Mouse (Mus musculus): ENCODE measurements at regions not wholly inside any gene's neighbourhood (a gene's known extent, or its start where the extent isn't known, plus 50 kb on each side); places are given as distances from the start of the nearest gene placed in this dataset.

DNA sequence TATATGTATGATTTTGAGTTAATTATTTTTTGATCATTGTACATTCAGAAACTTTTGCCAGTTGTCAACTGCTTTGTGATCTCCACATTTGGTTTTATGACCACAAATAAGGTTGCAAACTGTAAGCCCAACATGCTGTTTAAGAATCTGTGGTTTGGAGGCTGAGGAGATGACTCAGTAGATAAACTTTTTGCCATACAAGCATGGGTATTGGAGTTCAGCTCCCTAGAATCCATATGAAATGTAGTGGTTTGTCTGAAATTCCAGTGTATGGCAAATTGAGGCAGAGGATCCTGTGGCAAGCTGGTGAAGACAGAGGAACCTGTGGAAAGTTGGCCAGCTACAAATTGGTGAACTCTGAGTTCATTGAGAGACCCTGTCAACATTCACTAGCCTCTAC lies 234.6 kb upstream of the Tbc1d5 start:
- no peak for ATAC-seq (replicated peaks; ENCODE audit: insufficient number of reproducible peaks, low FRiP score, low TSS enrichment, poor library complexity, severe bottlenecking)

DNA sequence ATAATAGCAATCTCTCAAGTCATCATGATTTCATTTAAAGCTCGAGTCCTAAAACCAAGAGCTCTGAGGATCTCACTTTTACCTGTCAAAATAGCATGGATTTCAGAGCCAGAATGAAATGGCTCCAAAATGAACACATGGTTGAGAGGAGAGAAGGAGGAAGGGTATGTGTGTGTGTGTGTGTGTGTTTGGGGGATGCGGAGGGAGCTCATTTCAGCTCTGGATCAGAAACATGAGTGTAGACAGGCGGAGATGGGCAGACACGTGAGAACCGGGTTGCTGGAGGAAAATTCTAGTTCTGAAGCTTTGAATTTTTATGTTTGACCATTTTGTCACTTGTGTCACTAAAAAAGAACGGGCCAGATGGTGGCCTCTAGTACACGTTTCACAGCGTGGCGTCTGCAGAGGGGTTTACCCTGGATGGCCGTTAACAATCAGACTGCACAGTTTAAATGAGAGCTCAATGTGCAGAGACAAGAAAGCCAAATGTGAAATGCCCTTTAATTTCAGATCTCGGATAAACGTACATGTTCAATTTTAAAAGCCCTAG lies 232.5 kb upstream of the Tbc1d5 start:
- ATAC-seq (replicated peaks; ENCODE audit: insufficient number of reproducible peaks, low FRiP score, low TSS enrichment, poor library complexity, severe bottlenecking), result no peak

DNA sequence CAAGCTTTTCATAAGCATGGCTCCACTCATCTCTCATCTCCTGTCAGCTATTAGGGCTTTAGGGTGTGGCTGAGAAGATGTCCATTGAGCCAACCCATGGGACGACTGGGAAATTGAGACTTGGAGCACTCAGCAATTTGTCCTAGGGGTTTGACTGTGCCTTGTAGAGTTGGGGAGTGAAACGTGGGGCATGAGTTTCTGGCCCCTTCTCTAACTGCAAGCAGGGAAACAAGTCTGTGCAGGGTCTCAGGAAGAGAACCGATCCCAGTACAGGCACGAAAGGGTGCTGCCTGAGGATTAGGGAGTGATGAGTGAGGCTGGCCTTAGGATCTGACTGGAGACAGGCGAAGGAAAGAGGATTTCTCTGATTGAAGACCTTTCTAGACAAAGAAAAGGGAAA lies 229.7 kb upstream of the Tbc1d5 start:
- no peak for ATAC-seq (replicated peaks; ENCODE audit: insufficient number of reproducible peaks, low FRiP score, low TSS enrichment, poor library complexity, severe bottlenecking)

DNA sequence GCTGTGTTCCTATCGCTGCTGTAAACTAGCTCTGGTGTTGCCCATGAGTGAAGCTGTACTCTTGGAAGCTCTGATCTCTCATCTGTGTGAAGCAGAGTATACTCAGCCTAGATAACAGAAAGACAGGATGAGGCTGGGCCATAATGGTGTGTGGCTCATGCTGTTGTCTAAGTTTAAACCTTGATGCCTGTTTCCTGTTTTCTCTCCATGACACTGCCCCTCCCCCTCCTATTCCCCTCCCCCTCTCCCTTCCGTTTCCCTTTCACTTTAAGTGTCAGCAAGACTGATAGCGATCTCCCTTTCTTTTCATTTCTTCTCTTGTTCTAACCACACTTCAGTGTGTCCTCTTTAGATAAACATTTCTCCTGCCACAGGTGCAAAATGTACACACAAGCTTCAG lies 229.2 kb upstream of the Tbc1d5 start:
- ATAC-seq (replicated peaks; ENCODE audit: insufficient number of reproducible peaks, low FRiP score, low TSS enrichment, poor library complexity, severe bottlenecking), result peak; percentile 45

DNA sequence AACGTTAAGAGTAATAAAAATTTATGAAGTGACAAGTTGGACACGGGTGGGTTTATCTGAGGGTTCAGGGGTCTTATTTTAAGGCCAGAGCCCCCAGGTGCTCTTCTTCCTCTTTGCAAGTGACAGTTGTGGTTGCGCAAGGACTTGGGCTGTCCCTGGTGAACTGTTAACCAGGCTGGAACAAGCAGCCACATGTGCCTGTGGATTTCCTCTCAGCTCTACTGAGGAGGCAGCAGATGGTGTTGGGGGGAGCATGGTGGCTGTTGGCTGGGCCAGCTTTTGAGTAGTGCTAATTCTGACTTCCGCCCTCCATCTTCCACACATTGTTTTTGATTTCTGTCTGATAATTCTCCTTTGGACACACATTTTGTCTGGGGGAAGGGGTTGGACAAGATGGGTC lies 227.9 kb upstream of the Tbc1d5 start:
- 0 out of 2 replicates have a peak, but pooled peaks have one; percentile 41 for ATAC-seq (replicated peaks; ENCODE audit: insufficient number of reproducible peaks, low FRiP score, low TSS enrichment, poor library complexity, severe bottlenecking)

DNA sequence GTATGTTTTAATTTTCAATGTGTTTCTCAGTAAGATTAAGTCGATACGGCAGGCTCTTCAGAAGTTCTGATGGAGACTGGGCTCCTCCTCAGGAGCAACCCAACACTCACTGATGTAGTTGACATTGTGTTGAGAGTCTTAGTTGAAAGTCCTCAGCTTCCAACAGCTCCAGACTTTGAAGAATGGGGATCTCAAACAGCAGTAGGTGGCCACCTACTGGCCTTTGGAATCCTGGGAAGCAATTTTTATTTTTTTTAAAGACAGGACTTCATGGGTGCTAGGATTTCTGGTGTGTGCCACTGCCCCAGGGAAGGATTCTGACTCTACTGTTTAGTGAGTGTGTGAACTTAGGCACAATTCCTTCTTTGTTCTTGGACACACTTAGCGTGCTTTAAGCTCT lies 225.9 kb upstream of the Tbc1d5 start:
- no peak for ATAC-seq (replicated peaks; ENCODE audit: insufficient number of reproducible peaks, low FRiP score, low TSS enrichment, poor library complexity, severe bottlenecking)

DNA sequence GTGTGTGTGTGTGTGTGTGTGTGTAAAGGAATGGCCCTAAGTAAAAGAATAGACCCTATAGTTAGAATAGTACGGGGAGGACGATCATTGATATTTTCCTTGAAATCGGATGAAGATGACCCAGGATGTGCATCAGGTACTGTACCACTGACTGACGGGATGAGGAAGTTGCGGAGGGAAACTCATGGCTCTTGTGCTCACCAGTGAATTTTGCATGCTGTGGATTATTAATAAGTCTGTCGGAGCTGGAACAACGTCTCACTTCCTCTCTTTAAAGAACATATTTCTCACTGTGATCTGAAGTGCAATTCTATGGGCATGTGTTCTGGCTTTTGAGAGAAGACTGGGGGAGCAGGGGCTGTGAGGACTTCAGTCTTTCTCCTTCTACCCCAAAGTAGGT lies 218.8 kb upstream of the Tbc1d5 start:
- ATAC-seq (replicated peaks; ENCODE audit: insufficient number of reproducible peaks, low FRiP score, low TSS enrichment, poor library complexity, severe bottlenecking), result no peak

DNA sequence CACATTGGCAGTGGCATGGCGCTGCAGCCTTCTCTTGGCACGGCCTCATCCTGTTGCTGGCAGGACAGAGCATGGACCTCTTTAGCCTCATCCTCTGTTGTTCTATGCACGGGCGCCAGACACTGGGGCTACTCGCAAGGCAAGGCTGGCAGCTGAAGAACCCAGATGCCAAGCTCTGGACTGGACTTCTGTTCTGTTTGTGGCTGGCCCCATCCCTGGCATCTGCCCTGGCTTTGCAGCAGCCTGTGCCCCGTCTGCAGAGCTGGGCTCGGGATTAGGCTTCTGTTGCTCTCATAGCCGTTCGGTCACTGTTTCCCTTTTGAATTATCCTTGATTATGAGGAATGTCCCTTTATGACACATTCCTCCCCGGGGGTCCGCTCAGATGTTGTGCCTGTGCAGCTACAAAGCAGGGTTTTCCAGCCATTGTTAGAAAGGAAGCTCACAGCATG lies 214.6 kb upstream of the Tbc1d5 start:
- ATAC-seq (replicated peaks; ENCODE audit: insufficient number of reproducible peaks, low FRiP score, low TSS enrichment, poor library complexity, severe bottlenecking), result no peak

DNA sequence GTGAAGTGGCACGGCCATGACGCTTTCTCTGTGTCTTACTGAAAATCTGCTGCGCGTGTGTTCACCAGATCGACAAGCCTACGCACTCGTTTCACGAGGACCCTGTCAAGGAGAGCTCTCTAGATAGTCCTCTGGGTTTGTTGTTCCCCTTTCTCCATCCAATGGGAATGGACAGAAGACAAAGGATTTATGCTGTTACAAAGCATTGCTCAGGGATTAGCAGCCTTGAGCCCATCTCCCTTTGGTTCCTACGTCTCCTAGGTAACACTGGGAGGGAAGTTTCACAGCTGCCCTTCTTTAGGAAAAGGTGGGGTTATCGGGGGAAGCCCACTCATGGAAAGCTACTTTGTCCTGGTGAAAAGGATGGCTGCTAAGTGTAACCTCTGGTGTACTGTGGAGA lies 212.7 kb upstream of the Tbc1d5 start:
- no peak for ATAC-seq (replicated peaks; ENCODE audit: insufficient number of reproducible peaks, low FRiP score, low TSS enrichment, poor library complexity, severe bottlenecking)

DNA sequence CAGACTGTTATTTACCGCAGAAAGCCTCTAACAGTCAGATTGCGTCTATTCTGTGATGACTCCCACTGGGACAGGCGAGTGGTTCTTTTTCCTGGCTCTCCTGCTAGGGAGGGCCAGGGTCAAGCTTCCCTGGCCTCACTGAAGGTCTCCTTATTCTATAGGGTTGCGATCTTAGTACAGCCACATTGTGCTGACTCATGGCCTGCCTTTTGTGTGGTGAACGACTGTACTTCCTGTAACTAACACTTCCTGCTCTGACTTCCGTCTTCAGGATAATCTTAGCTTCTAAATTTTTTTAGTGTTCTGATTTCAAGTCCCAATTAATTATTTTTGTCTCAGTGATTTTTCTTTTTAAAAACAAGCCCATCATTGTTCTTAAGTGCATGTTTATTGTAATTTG lies 203.4 kb upstream of the Tbc1d5 start:
- peak; percentile 82 for ATAC-seq (replicated peaks; ENCODE audit: insufficient number of reproducible peaks, low FRiP score, low TSS enrichment, poor library complexity, severe bottlenecking)

DNA sequence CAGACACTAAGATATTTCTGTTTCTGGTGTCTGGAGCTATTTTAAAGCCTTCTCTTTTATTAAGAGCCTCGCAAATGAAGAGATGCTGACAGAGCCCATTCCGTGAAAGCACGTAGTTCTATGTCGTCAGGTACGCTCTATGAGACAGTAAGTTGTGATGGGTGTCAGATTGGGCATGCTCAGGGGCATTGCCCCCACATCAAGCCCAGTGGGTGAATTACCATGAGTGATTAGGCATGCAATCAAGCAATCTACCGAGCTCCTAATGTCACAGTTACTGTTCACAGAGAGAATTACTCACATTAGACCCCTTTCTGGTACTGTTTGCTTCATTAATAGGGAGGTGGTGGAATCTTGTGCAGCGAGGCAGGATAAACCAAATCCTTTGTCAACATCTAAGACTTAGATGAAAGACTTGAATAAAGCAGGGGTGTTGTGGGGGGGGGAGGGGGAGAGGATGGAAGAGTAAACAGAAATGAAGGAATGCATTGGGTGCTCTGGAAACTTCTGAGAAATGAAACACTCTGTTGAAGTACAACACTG lies 192.9 kb upstream of the Tbc1d5 start:
- ATAC-seq (replicated peaks; ENCODE audit: insufficient number of reproducible peaks, low FRiP score, low TSS enrichment, poor library complexity, severe bottlenecking), result no peak

DNA sequence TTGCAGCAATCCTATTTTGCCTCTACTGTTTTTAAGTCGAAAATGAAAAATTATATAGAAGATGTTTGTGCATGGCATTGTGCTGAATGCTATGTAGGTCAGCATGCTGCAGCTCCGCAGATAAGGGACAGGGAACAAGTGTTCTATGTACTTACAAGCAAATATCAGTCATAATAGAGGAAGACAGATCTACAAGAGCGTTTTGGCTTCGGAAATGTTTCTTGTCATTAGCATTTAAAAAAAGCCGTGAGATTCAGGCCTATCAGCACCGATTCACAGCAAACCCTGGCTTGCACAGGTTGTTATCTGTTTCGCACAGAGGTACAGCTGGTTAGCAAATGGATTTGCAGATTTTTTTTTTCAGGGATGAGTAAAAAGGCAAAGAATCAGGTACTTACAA lies 191.8 kb upstream of the Tbc1d5 start:
- ATAC-seq (replicated peaks; ENCODE audit: insufficient number of reproducible peaks, low FRiP score, low TSS enrichment, poor library complexity, severe bottlenecking), result no peak

DNA sequence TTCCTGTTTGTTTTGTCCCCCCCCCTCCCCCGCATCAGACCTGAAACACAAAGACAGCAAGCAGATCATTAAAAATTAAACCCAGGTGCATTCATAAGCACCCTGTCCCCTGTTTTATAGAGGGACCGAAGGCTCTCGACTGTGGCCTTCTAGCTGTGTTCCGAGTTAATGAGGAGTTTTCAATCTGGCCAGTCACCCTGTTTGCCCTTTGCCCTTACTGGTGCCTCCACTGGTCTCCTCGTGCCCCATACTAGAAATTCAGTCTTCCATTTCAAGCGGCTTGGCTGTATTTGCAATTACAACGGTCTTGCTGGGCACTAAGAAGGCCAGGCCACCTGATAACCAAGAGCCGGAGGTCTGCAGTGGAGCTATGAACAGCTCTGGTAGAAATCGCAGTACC lies 190.9 kb upstream of the Tbc1d5 start:
- no peak for ATAC-seq (replicated peaks; ENCODE audit: insufficient number of reproducible peaks, low FRiP score, low TSS enrichment, poor library complexity, severe bottlenecking)

DNA sequence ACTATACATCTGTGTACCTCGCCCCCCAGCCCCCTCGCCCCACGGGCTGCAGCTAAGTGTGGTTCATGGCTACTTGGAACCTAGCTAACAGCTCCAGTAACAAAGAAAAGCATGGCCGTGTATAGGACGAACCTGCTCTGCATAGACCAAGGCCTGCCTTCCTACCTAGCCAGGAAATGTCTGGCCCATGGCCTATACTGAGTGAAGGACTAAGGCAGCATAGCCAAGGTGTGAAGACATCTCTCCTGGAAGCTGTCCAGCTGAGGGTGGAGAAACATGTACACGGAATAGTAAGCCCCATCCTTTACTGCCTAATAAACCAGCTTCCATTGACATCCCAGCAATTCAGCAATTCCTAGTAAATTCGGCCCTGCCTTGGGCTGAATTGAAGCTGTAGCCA lies 183.6 kb upstream of the Tbc1d5 start:
- no peak for ATAC-seq (replicated peaks; ENCODE audit: insufficient number of reproducible peaks, low FRiP score, low TSS enrichment, poor library complexity, severe bottlenecking)

DNA sequence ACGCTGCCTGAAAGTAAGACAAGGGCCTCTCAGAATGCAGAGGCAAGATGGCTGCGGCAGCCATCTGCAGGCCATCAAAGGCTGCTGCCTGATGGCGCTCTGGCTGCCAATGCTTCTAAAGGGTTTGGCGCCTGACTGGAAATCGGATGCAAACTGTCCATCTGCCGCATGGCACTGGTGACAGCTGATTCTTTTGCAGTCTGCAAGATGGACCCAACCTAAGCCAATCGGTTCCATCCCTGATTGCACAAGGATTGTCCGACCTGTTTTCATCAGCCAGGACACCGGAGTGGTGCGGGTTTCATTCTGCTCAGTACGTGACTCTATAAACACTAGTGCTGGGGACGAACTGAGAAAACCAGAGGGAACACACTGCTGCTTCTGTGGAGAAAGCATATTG lies 183.1 kb upstream of the Tbc1d5 start:
- ATAC-seq (replicated peaks; ENCODE audit: insufficient number of reproducible peaks, low FRiP score, low TSS enrichment, poor library complexity, severe bottlenecking), result no peak

DNA sequence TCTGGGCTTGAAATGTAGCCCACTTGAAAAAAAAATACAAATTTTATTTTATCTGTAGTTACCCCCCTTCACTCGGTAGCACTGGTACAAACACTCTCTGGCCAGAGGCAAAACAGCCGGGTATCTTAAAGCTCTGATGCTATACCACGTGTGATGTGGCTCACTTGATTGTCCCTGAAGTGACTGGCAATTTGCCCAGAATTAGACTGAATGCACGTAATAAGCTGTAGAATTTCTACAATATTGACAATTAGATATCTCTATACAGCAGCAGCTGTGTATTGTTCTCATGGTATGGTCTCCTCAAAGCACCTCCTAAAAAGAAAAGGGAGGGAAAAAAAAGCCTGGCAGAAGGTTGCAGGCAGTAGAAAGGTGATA lies 179.2 kb upstream of the Tbc1d5 start:
- no peak for ATAC-seq (replicated peaks; ENCODE audit: insufficient number of reproducible peaks, low FRiP score, low TSS enrichment, poor library complexity, severe bottlenecking)

DNA sequence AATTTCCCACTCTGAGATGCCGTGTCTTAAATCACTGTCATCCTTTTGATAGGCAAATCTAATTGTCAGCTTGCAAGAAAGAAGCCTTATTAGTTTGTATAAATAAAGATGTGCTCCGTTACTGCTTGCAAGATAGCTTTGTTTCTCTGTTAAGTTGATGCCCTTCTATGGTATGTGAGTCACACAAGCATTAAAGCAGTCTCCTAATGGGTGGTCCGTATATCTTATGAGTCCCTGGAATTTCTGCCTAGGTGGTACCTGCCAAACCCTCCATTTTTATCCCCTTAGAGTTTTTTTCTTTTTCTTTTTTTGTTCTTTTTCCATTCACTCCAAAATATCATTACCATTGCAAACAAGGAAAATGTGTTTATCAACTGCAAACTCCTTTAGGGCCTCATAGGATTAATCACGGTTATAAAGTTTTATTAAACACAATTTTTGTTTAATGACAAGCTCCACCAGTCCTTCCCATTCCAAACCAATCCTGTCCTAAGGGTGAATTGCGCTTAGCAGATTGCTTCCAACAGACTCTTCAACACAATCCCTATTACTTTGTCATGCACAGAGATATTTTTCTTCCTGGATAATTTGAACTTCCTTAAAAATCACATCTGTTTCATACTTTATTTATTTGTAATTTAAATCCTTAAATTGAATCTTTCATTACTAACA lies 178.7 kb upstream of the Tbc1d5 start:
- no peak for ATAC-seq (replicated peaks; ENCODE audit: insufficient number of reproducible peaks, low FRiP score, low TSS enrichment, poor library complexity, severe bottlenecking)

DNA sequence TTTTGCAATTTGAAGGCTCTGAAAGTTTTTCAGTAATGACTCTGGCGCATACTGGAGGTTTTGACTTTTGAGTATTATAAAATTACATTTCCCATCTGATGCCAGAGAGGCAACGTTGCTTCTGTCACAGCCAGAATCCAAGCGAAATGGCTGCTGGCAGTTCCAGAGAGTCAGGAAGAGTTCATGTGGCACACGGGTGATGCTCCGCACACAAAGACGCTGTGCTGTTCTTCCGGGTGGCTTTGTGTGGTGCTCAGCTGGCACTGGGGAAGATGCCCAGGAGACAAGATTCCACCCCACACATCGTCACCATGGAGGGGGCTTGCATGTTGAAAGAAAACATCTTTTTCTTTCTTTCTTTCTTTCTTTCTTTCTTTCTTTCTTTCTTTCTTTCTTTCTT lies 177.3 kb upstream of the Tbc1d5 start:
- no peak for ATAC-seq (replicated peaks; ENCODE audit: insufficient number of reproducible peaks, low FRiP score, low TSS enrichment, poor library complexity, severe bottlenecking)

DNA sequence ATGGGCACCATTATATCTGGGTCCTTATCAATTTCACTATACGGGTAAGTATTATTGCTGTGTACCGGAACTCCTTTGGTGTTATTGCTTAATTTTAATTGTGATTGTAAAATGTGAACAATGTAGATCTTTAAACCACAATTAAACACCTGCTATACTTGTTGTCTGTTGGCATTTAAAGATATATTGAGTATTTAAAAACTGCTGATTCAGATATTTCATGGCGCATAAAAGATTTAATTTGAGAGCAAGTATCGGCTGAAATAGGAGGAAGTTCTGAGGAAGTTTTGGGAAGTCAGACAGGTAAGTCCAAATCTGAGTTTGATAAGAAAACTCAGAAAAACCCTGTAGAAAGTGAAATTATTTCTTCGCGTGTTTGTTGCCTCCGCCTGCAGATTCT lies 142.7 kb upstream of the Tbc1d5 start:
- no peak for ATAC-seq (replicated peaks; ENCODE audit: insufficient number of reproducible peaks, low FRiP score, low TSS enrichment, poor library complexity, severe bottlenecking)

DNA sequence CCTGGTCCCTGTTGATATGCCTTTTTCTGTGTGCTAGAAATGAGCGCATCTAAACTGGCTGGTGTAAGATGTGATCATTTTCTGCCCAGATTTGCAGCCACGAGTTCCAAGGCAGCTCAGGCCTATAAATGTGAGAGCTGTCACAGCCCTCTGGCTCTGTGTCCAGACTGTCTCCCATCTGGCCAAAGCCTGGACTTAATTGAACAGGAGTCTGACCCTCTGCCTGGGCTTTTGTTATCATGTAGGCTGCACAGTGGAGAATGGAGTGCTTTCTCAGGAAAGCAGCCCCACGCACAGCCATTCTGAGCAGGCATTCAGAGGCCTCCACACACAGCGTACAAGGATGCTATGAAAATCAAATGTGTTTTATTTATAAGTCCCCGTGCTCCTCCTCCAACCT lies 141.9 kb upstream of the Tbc1d5 start:
- ATAC-seq (replicated peaks; ENCODE audit: insufficient number of reproducible peaks, low FRiP score, low TSS enrichment, poor library complexity, severe bottlenecking), result no peak

DNA sequence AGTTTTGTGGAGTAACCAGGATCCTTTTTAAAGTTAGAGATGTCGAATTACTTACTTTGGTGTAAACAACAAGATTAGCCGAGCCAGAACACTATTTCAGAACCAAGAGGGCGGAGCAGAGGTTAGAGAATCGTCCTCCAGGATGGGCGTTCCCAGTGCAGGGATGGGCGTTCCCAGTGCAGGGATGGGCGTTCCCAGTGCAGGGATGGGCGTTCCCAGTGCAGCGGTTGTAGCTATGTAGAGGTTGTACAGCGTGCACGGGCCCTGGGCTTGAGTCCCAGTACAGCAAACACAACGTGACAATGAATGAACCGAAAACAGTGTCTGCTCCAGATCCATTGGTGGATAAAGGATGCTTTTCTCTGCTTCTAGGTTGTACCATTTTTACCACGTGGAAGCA lies 125.8 kb upstream of the Tbc1d5 start:
- no peak for ATAC-seq (replicated peaks; ENCODE audit: insufficient number of reproducible peaks, low FRiP score, low TSS enrichment, poor library complexity, severe bottlenecking)
